ENCODE assay signal across 7 mouse cellular contexts in genomic region chr4:147214233-147214632, GRCm38 (mm10).
A peak's percentile ranks its signal among the peaks of the same experiment; 100 is the strongest.
DNase-seq lines count a peak whose midpoint lies in the region; ATAC-seq lines count a peak whose summit lies in the region.
"Not testable (repeated sequence)": the region's sequence is repeated elsewhere in the genome, so short reads cannot be mapped to it uniquely, and the experiment has no call there.

No protein-coding gene starts in this region.

- not testable (repeated sequence) for H3K4me1 ChIP-seq in heart, embryonic 11.5 days (ENCODE audit: control insufficient read depth, insufficient read depth, low read length); hindbrain, embryonic 11.5 days (replicated peaks; ENCODE audit: control insufficient read depth, insufficient read depth, low read length); hindbrain, embryonic 15.5 days (replicated peaks); limb, embryonic 11.5 days (ENCODE audit: control insufficient read depth, insufficient read depth, low read length); midbrain, embryonic 14.5 days (ENCODE audit: control insufficient read depth, insufficient read depth, low read length)

- not testable (repeated sequence) for H3K4me2 ChIP-seq in heart, embryonic 11.5 days; hindbrain, embryonic 11.5 days (replicated peaks; ENCODE audit: low read depth, low read length); hindbrain, embryonic 15.5 days; limb, embryonic 11.5 days (ENCODE audit: low read depth, severe bottlenecking); midbrain, embryonic 14.5 days (ENCODE audit: low read length)

- not testable (repeated sequence) for H3K27ac ChIP-seq in heart, embryonic 11.5 days (ENCODE audit: low read depth, low read length); hindbrain, embryonic 11.5 days (ENCODE audit: low read depth, low read length); hindbrain, embryonic 15.5 days (replicated peaks); limb, embryonic 11.5 days (replicated peaks; ENCODE audit: low read depth, low read length); midbrain, embryonic 14.5 days (replicated peaks; ENCODE audit: low read depth, low read length)

- H3K9ac ChIP-seq in heart, embryonic 11.5 days (ENCODE audit: low read depth, low read length); hindbrain, embryonic 11.5 days (ENCODE audit: low read depth, low read length); hindbrain, embryonic 15.5 days; limb, embryonic 11.5 days (ENCODE audit: low read length); midbrain, embryonic 14.5 days (replicated peaks; ENCODE audit: low read length): not testable (repeated sequence)

- 0 out of 2 replicates have a peak, but pooled peaks have one; percentile 44 for ATAC-seq in erythroid progenitor cell, adult 5-6 weeks (replicated peaks; ENCODE audit: low FRiP score, poor library complexity, severe bottlenecking)
- ATAC-seq in heart, embryonic 11.5 days (replicated peaks; ENCODE audit: insufficient number of reproducible peaks, low FRiP score, low TSS enrichment), result peak; percentile 36
- 0 out of 2 replicates have a peak, but pooled peaks have one; percentile 31 for ATAC-seq in hindbrain, embryonic 11.5 days (ENCODE audit: low FRiP score)
- 0 out of 2 replicates have a peak, but pooled peaks have one; percentile 38 for ATAC-seq in hindbrain, embryonic 15.5 days (ENCODE audit: low FRiP score, low read depth)
- peak; percentile 13; the same call in 1 of the 2 replicates for ATAC-seq in limb, embryonic 11.5 days (ENCODE audit: insufficient number of reproducible peaks, low FRiP score, low TSS enrichment, low read depth)
- ATAC-seq in megakaryocyte progenitor cell, adult 5-6 weeks (replicated peaks; ENCODE audit: poor library complexity), result 0 out of 2 replicates have a peak, but pooled peaks have one; percentile 9
- ATAC-seq in midbrain, embryonic 14.5 days (ENCODE audit: low FRiP score, low TSS enrichment), result peak; percentile 56; the same call in 1 of the 2 replicates

- H3K36me3 ChIP-seq in heart, embryonic 11.5 days (ENCODE audit: control insufficient read depth, insufficient read depth, low read length); hindbrain, embryonic 11.5 days (ENCODE audit: control insufficient read depth, insufficient read depth, low read length); hindbrain, embryonic 15.5 days; limb, embryonic 11.5 days (ENCODE audit: control insufficient read depth, insufficient read depth, low read length); midbrain, embryonic 14.5 days (ENCODE audit: control insufficient read depth, insufficient read depth, low read length): not testable (repeated sequence)

- not testable (repeated sequence) for H3K9me3 ChIP-seq in heart, embryonic 11.5 days (replicated peaks; ENCODE audit: control insufficient read depth, low read length); hindbrain, embryonic 11.5 days (ENCODE audit: control insufficient read depth, low read length); hindbrain, embryonic 15.5 days; limb, embryonic 11.5 days (ENCODE audit: control insufficient read depth, low read length); midbrain, embryonic 14.5 days (ENCODE audit: control insufficient read depth, low read length)

- H3K4me3 ChIP-seq in heart, embryonic 11.5 days (ENCODE audit: low read depth, low read length); hindbrain, embryonic 11.5 days (ENCODE audit: low read depth, low read length); hindbrain, embryonic 15.5 days; limb, embryonic 11.5 days (ENCODE audit: low read depth, low read length); midbrain, embryonic 14.5 days (replicated peaks; ENCODE audit: low read depth, low read length): not testable (repeated sequence)

- no CpG with 5 or more reads among the region's 1 CpGs for WGBS in heart, embryonic 11.5 days (ENCODE audit: insufficient replicate concordance)
- no CpG with 5 or more reads among the region's 1 CpGs for WGBS in hindbrain, embryonic 11.5 days
- no CpG with 5 or more reads among the region's 1 CpGs for WGBS in hindbrain, embryonic 15.5 days
- WGBS in limb, embryonic 11.5 days, result no CpG with 5 or more reads among the region's 1 CpGs
- WGBS in midbrain, embryonic 14.5 days, result no CpG with 5 or more reads among the region's 1 CpGs

- not testable (repeated sequence) for DNase-seq in hindbrain, embryonic 11.5 days (ENCODE audit: low spot score); limb, embryonic 11.5 days (ENCODE audit: low spot score); midbrain, embryonic 14.5 days

- H3K27me3 ChIP-seq in heart, embryonic 11.5 days (ENCODE audit: control insufficient read depth, insufficient read depth, low read length); hindbrain, embryonic 11.5 days (ENCODE audit: control insufficient read depth, insufficient read depth, low read length); hindbrain, embryonic 15.5 days; limb, embryonic 11.5 days (ENCODE audit: control insufficient read depth, insufficient read depth, low read length); midbrain, embryonic 14.5 days (ENCODE audit: control insufficient read depth, insufficient read depth, low read length): not testable (repeated sequence)
